Mouse (Mus musculus): ENCODE results near the gene Vps25.

Vps25 gene

GRCm38 (mm10) chr11:101245855-101246701 is 7.4 kb upstream of the Vps25 start, which contains the start of gene Ramp2:
Gene Ramp2 (plus strand): TSS chr11:101246028.
- DNase-seq, result no peak

DNA sequence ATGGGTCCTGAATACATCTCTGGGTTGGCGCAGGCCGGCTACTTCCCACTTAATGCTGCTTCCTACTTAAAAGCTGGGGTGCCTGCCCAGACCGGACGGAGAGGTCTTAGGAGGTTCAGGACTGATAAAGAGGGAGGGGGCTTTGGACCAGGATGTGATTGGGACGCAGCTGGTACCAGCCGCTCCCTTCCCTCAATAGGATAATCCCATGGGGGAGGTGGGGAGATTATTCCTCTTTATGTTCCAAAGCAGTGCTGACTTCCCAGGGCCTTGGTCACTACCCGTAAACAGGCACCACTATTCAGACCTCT is 6.8 kb upstream of the Vps25 start:
- DNase-seq, result no peak

GRCm38 (mm10) chr11:101247521-101248030 is 5.9 kb upstream of the Vps25 start:
- DNase-seq, result no peak

DNA sequence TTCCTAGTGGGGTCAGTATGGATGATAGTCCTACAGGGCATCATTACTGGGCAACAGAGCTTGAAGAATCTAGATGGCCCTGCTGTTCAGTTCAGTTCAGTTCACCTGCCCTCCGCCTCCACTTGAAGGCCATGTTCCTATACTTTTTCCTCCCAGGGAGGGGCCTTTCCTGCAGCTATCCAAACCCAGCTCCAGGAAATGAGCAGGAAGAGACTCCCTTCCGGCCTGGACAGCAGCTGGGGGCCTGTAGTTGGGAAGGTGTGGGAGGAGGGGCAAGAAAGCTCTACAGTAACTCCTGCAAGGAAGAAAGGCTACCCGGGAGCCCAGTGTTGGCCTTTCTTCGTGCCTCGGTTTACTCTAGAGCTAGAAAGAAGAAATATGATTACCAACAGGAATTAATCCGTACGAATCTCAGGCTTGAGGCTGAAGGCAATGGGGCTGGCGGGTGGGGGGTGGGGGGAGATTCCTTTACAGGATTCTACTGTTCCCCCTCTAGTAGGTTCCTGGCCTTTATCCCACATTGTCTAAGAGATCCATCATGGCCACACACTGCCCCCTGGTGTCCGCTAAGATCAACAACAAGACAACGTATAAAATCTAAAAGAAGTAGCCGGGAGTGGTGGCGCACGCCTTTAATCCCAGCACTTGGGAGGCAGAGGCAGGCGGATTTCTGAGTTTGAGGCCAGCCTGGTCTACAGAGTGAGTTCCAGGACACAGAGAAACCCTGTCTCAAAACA is 5.1 kb upstream of the Vps25 start:
- peak; percentile 46 for DNase-seq

DNA sequence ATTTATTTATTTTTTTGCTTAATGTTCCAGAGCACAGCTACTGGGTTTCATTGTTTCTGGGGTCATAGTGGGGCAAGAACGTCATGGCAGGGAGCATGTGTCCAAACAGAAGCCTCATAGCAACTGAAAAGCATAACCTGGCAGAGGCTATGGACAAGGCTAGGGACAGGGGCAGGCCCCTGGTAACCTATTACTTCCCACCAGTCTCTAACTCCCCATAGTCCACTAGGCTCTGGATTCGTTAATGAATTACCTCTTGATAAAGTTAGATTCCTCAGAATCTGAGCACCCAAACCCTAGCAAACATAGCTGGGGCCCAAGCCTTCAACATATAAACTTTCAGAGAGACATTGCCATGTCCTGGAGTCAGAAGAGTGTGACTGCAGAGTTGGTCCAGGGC is 2.5 kb upstream of the Vps25 start:
- no peak for DNase-seq

DNA sequence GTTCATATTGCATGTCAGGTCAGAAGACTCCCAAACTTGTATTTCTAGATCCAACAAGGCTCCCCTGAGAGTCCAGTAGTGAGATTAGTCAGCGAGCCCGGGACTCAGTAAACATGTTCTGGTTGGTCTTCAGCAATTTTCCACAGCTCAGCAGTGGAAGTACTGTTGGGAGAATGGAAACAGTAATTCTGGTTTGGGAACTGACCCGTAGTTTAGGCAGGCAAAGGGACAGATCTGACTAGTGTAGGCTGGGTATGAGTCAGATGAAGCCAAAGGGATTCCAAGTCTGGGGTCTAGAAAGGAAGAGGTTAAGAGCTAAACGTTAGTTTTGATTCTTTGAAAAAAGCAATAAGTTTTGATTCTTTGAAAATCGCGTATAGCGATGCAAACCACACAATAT is 566 bp upstream of the Vps25 start:
- no peak for DNase-seq

GRCm38 (mm10) chr11:101255826-101256775 is 2.6 kb downstream of the Vps25 start:
- DNase-seq, result no peak

- no peak for DNase-seq
Measured at GRCm38 (mm10) chr11:101259261-101259712, 5.8 kb downstream of the Vps25 start.

- no peak for DNase-seq
Measured at GRCm38 (mm10) chr11:101259948-101260825, 6.7 kb downstream of the Vps25 start, which contains the start of gene Wnk4. Gene Wnk4 (plus strand): TSS chr11:101260567.

DNA sequence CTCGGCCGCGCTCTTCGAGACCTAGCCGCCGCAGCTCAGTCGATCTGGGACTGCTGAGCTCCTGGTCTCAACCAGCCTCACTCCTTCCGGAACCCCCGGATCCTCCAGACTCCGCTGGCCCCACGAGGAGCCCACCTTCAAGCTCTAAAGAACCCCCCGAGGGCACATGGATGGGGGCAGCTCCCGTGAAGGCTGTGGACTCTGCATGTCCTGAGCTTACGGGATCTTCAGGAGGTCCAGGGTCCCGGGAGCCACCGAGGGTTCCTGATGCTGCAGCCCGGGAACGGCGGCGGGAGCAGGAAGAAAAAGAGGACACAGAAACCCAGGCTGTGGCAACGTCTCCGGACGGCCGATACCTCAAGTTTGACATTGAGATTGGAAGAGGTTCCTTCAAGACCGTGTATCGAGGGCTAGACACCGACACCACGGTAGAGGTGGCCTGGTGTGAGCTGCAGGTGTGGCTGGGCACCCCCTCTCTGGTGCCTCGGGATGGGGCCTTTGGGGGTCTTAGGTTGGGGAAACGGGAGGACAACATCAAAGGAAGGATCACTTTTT is 7.4 kb downstream of the Vps25 start:
- no peak for DNase-seq

- no peak for DNase-seq
Measured at GRCm38 (mm10) chr11:101262272-101262967, 8.9 kb downstream of the Vps25 start.

- no peak for DNase-seq
Measured at GRCm38 (mm10) chr11:101263138-101263988, 9.9 kb downstream of the Vps25 start.

- DNase-seq, result no peak
Measured at GRCm38 (mm10) chr11:101263989-101264280, 10.4 kb downstream of the Vps25 start.

- no peak for DNase-seq
Measured at GRCm38 (mm10) chr11:101264954-101265471, 11.5 kb downstream of the Vps25 start.

- DNase-seq, result no peak
Measured at GRCm38 (mm10) chr11:101265906-101266305, 12.4 kb downstream of the Vps25 start.

DNA sequence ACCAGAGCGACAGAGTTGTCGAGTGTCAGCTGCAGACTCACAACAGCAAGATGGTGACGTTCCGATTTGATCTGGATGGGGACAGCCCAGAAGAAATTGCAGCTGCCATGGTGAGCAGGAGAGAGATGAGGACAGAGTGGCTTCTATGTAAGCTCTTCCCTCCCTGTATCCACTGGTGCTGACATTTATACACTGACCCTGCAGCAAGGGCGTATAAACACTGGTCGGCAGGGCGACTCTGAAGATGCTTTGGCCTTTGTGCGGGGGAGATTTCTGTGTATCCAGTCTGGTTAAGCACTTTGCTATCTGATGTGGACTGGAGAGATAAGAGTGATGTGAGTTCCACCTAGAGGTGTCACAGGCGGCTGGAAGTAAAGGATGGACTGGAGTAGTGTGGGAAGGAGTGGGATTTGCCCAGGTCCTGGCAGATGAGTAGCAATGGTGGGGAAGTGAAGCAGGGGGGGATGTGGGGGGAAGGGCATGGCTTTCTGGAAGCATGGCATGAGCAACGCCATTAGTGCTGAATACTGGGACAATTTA is 16.1 kb downstream of the Vps25 start:
- DNase-seq, result no peak

- DNase-seq, result no peak
Measured at GRCm38 (mm10) chr11:101272446-101272845, 18.9 kb downstream of the Vps25 start.

DNA sequence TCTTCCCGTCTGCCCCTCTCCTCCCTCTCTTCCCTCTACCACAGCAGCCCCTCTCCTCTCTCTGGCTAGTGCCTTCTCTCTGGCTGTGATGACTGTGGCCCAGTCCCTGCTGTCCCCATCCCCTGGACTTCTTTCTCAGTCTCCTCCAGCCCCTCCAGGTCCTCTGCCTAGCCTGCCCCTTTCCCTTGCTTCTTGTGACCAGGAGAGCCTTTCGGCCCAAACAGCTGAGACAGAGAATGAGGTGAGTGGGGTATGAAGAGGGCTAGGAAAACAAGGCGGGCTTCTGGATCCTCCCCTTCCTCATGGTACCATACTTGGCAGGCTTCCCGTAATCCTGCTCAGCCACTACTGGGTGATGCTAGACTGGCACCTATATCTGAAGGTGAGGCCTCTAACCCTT is 21.8 kb downstream of the Vps25 start:
- no peak for DNase-seq

- DNase-seq, result no peak
Measured at GRCm38 (mm10) chr11:101276319-101277070, 23.0 kb downstream of the Vps25 start.

Measured in cerebellum, adult 11 months (tissue).